Mouse (Mus musculus): ENCODE data around the gene Hmg20b. TPM values are rescaled to one million over a fixed set of nuclear protein-coding genes. Genes with fewer than 3 reads are reported as not detected.

The Hmg20b gene
- polyA plus RNA-seq, 1 experiment from 2014 or later, result 92.5 TPM

DNA sequence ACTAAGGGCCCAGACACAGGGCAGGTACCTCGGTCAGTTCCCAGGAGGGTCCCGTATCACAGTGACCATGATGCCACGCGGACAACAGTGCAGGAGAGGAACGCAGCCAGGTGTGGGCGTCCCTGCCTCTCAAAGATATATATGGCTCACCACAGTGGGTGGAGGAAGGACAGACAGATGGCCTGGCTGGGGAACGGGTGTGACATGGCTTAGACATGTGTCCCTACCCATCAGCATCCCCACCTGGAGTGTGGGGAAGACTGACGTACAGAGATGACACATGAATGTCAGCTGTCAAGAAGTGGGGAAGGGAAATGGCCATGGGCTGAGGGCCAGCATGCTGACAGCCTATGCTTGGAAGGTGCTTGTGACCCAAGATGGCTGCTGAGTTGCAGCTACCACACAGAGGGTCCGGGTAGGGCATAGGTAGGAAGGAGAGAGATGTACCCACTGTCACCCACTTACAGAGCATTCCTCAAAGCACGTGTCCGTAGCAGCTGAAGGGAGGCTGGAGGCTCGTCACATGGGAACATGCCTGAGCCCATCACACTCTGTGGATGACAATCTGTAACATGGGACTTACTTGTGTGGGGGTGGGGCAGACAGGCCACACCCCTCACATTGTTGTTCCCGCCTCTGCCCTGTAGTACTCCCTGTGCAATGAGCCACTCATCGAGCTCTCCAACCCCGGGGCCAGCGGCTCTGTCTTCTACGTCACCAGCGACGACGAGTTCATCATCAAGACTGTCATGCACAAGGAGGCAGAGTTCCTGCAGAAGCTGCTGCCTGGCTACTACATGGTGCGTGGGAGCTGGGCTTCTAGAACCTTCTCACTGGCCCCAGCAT is 43.2 kb downstream of the Hmg20b start:
- Histone ChIP-seq H3K4me2 (no peak overlapping the region), H3K4me3 (no peak overlapping the region), H3K4me1 (peaks cover 22% of the 10 kb centered on the region), H3K27me3 (no peaks in the 10 kb centered on the region), H3K27ac (no peak overlapping the region), H3K9me3 (no peaks in the 10 kb centered on the region), H3K36me3 (peaks cover 59% of the 10 kb centered on the region), H3K9ac (no peak overlapping the region)
- 91% methylated on average over 21 of the region's 21 CpGs for WGBS
- no peak for ATAC-seq (ENCODE audit: borderline replicate concordance, extremely low read depth, low FRiP score, low TSS enrichment)

DNA sequence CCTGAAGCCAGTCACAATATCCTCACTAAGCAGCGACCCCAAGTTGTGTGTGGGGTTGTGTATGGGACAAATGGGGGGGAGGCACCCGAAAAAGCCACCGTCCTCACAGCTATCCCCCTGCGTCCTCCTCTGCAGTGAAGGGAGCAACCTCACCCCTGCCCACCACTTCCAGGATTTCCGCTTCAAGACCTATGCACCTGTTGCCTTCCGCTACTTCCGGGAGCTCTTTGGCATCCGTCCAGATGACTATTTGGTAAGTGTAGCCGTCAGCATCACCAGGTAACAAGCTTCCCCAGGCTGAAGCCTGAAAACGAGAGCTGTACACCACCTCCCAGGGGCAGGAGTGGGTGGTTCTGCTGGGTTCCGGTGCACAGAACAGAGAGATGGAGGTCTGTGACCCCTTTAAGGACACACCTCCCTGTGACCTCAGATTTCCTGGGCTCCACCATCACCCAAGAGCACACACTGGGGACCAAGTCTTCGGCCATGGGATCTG is 44.1 kb downstream of the Hmg20b start:
- peaks cover 30% of the 10 kb centered on the region for H3K4me1 ChIP-seq
- no peak for ATAC-seq (ENCODE audit: borderline replicate concordance, extremely low read depth, low FRiP score, low TSS enrichment)
- no peak overlapping the region for H3K4me3 ChIP-seq
- H3K9ac ChIP-seq, result no peak overlapping the region
- H3K27ac ChIP-seq, result no peak overlapping the region
- H3K9me3 ChIP-seq, result no peaks in the 10 kb centered on the region
- peaks cover 51% of the 10 kb centered on the region for H3K36me3 ChIP-seq
- no peak overlapping the region for H3K4me2 ChIP-seq
- no peaks in the 10 kb centered on the region for H3K27me3 ChIP-seq
- WGBS, result 84% methylated on average over 12 of the region's 12 CpGs

DNA sequence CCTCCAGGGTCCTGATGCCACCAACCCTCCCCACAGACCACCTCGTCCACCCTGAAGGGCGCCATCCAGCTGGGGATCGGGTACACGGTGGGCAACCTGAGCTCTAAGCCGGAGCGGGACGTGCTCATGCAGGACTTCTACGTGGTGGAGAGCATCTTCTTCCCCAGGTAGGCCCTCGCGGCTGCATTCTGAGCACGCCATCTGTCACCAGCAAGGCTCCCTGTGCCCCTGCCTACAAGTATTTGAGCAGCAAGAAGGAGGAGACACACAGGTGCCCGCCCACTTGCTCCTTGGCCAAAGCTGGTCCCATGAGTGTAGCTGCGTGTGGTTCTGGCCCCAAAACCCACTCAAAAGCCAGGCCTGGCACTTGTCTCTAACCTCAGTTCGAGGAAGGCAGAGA is 44.6 kb downstream of the Hmg20b start:
- Histone ChIP-seq H3K9ac (no peak overlapping the region), H3K27me3 (no peaks in the 10 kb centered on the region), H3K4me2 (no peak overlapping the region), H3K36me3 (peaks cover 45% of the 10 kb centered on the region), H3K9me3 (no peaks in the 10 kb centered on the region), H3K4me1 (peaks cover 33% of the 10 kb centered on the region), H3K27ac (no peak overlapping the region), H3K4me3 (no peak overlapping the region)
- no peak for ATAC-seq (ENCODE audit: borderline replicate concordance, extremely low read depth, low FRiP score, low TSS enrichment)
- 91% methylated on average over 14 of the region's 14 CpGs for WGBS

DNA sequence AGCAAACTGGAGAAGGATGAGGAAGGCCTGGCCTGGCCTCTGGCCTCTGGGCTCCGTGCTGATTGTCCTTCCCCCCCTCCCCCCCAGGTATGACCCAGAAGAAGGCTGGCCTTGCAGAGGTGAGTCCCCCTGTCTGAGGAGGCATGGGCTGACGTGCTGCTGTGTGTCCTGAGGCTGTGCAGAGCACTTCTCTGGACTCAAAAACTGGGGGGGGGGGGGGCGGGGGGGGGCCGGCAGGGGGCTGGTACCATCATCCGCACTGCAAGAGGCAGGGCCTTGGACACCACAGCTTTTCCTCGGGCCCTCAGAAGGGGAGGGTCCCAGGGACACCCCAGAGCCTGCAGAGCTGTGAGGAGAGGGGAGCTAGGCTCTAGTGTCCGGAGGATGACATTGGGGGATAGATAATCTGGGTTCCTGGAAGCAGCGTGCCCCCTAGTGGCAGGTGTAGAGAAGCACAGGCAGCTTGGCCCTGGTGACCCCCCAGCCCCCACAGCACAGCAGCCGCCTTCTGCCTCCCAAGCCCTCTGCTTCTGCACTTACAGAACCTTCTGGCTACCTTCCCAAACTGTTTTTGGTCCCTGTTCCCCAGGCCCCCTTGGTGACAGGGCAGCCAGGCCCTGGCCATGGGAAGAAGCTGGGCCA is 45.6 kb downstream of the Hmg20b start:
- Histone ChIP-seq H3K4me3 (no peak overlapping the region), H3K36me3 (peaks cover 36% of the 10 kb centered on the region), H3K9ac (no peak overlapping the region), H3K4me1 (peaks cover 43% of the 10 kb centered on the region), H3K4me2 (no peak overlapping the region), H3K27me3 (no peaks in the 10 kb centered on the region), H3K9me3 (no peaks in the 10 kb centered on the region), H3K27ac (no peak overlapping the region)
- 18% methylated on average over 9 of the region's 9 CpGs for WGBS
- no peak for ATAC-seq (ENCODE audit: borderline replicate concordance, extremely low read depth, low FRiP score, low TSS enrichment)

DNA sequence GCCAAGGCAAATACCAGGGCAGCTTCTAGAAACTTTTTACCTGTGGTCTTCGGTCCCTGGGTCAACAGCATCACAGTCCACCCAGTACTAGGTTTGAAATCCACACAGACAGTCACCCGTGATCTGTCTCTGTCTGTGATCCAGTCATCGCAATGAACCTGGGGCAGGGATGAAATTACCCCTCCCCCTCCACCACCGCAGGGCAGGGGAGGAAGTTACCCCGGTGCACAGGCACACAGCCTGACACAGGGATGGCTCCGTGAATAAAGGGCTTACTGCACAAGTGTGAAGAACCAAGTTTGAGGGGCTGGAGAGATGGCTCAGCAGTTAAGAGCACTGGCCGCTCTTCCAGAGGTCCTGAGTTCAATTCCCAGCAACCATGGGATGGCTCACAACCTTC is 46.5 kb downstream of the Hmg20b start:
- Histone ChIP-seq H3K4me2 (no peak overlapping the region), H3K9ac (no peak overlapping the region), H3K36me3 (peaks cover 31% of the 10 kb centered on the region), H3K4me3 (no peak overlapping the region), H3K4me1 (peaks cover 50% of the 10 kb centered on the region), H3K27ac (no peak overlapping the region), H3K9me3 (no peaks in the 10 kb centered on the region), H3K27me3 (no peaks in the 10 kb centered on the region)
- ATAC-seq (ENCODE audit: borderline replicate concordance, extremely low read depth, low FRiP score, low TSS enrichment), result no peak
- 56% methylated on average over 7 of the region's 7 CpGs for WGBS

DNA sequence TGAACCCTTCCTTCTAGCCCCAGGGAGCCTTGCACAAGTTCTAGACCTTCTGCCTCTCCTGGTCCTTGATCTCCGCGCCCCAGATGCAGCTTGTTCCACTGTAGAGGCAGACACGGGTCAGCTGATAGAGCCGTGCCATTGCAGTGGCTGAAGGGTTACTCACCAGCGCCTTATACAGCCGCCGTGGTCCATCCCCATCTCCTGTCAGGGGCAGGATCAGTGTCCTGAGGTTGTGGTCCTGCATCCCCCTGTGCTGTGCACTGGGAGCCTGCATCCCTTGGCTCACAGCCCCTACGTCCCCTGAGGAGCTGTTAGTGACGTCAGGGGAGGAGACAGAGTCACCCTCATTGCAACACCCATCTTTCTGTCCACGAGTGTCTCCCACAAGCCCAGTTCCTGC is 47.0 kb downstream of the Hmg20b start:
- Histone ChIP-seq H3K4me2 (0 out of 2 replicates have a peak overlapping the region, but pooled peaks have one; percentile 15), H3K36me3 (peaks cover 26% of the 10 kb centered on the region), H3K27ac (peak overlapping the region; percentile 63; the same call in 1 of the 2 replicates), H3K4me1 (peaks cover 55% of the 10 kb centered on the region), H3K9ac (peak overlapping the region; percentile 11; the same call in 1 of the 2 replicates), H3K4me3 (no peak overlapping the region), H3K27me3 (no peaks in the 10 kb centered on the region), H3K9me3 (no peaks in the 10 kb centered on the region)
- ATAC-seq (ENCODE audit: borderline replicate concordance, extremely low read depth, low FRiP score, low TSS enrichment), result no peak
- WGBS, result 55% methylated on average over 10 of the region's 10 CpGs

DNA sequence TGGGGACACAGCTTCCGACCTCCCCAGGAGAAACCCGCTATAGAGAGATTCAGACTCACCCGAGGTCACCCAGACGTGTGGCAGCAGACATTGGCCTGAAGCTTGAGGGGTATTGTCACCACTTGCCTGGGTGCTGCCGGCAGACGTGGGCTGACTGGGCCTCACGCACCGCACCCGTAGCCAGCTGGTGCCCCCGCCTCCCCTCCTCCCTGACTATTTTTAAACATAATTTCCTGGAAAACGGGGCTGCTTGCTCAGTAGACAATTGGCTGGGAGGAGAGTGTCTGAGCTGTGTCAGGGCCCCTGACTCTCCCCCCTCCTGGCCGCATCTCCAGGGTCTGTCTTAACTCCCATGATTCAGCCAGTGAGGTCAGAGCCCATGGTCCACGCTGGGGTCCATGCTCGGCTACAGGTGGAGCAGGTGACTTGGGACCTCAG is 47.5 kb downstream of the Hmg20b start:
- peak overlapping the region; percentile 11; the same call in 1 of the 2 replicates for H3K9ac ChIP-seq
- H3K4me2 ChIP-seq, result peak overlapping the region; percentile 15; the same call in 1 of the 2 replicates
- no peak overlapping the region for H3K4me3 ChIP-seq
- peaks cover 22% of the 10 kb centered on the region for H3K36me3 ChIP-seq
- H3K4me1 ChIP-seq, result peaks cover 60% of the 10 kb centered on the region
- no peak for ATAC-seq (ENCODE audit: borderline replicate concordance, extremely low read depth, low FRiP score, low TSS enrichment)
- no peaks in the 10 kb centered on the region for H3K27me3 ChIP-seq
- WGBS, result 46% methylated on average over 14 of the region's 14 CpGs
- H3K9me3 ChIP-seq, result no peaks in the 10 kb centered on the region
- peak overlapping the region; percentile 63 for H3K27ac ChIP-seq

DNA sequence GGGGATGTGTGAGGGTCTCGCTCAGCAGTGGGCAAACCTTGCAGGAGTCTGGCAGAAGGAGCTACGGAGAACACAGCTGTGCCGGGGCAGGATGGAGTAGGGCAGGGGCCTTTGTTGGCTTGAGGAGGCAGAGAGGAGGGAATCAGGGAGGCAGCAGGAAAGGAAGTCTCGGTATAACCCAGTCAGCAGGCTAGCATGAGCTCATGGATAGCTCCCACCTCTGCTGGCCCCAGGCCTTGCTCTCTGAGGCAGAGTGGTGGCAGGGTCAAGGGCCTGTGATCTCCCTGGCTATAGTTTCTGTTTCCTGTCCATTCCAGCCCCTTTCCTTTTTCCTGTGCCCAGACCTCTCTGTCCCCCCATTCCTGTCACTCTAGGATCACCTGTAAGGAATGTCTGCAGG is 48.0 kb downstream of the Hmg20b start:
- Histone ChIP-seq H3K4me3 (no peak overlapping the region), H3K36me3 (peaks cover 16% of the 10 kb centered on the region), H3K27me3 (no peaks in the 10 kb centered on the region), H3K9ac (peak overlapping the region; percentile 22; the same call in 1 of the 2 replicates), H3K4me2 (peak overlapping the region; percentile 15; the same call in 1 of the 2 replicates), H3K27ac (peak overlapping the region; percentile 63), H3K4me1 (peaks cover 65% of the 10 kb centered on the region), H3K9me3 (no peaks in the 10 kb centered on the region)
- ATAC-seq (ENCODE audit: borderline replicate concordance, extremely low read depth, low FRiP score, low TSS enrichment), result no peak
- 62% methylated on average over 4 of the region's 4 CpGs for WGBS

DNA sequence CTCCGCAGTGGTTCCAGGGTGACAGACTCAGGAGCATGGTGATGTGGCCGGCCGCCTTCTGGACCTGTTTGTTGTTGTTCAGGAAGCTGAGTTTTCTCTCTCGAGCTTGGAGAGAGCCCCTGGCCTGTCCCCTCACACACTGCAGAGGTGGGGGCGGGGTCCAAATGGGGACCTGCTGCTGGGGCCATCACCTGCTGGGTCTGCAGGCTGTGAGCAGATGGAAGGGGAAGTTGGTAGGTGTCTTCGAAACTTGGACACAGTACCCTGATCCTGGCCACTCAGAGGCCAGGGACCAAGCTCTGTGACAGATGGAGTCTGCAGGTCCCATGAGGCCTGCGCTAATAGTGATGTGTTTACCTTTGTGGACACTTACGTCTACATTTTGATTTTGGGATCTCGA is 49.0 kb downstream of the Hmg20b start:
- no peak overlapping the region for H3K27ac ChIP-seq
- H3K27me3 ChIP-seq, result no peaks in the 10 kb centered on the region
- H3K4me3 ChIP-seq, result no peak overlapping the region
- no peaks in the 10 kb centered on the region for H3K9me3 ChIP-seq
- WGBS, result 74% methylated on average over 9 of the region's 9 CpGs
- ATAC-seq (ENCODE audit: borderline replicate concordance, extremely low read depth, low FRiP score, low TSS enrichment), result no peak
- peaks cover 7% of the 10 kb centered on the region; the same call in 1 of the 2 replicates for H3K36me3 ChIP-seq
- no peak overlapping the region for H3K4me2 ChIP-seq
- H3K4me1 ChIP-seq, result peaks cover 67% of the 10 kb centered on the region
- no peak overlapping the region for H3K9ac ChIP-seq

DNA sequence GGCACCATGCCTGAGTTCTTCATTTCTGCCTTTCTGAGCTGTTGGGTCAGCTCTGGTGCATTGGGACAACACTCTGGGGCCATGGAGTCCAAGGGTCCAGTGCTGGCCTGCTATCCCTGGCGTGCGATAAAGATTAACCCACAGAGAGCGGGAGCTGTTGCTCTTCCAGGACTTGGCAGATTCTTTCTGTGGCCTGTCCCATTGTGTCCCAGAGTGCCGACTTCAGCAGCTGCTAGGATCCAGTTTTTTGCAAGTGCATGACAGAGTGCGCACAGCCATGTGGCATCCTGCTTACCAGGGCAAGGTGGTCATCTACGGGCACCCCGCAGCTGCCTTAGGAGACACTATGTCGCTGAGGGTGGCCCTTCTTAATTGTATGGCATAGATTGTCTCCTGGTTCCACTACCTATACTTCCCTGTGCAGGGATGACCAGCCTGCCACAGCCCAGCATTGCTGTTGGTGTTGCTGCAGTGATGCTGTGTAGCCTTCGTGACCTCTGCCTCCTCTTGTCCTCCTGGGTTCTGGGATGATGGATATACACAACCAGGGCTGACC is 49.9 kb downstream of the Hmg20b start:
- Histone ChIP-seq H3K27ac (no peak overlapping the region; the same call in 1 of the 2 replicates), H3K4me1 (peaks cover 67% of the 10 kb centered on the region), H3K4me2 (no peak overlapping the region), H3K9ac (no peak overlapping the region), H3K9me3 (no peaks in the 10 kb centered on the region), H3K36me3 (no peaks in the 10 kb centered on the region; the same call in 1 of the 2 replicates), H3K4me3 (no peak overlapping the region), H3K27me3 (no peaks in the 10 kb centered on the region)
- ATAC-seq (ENCODE audit: borderline replicate concordance, extremely low read depth, low FRiP score, low TSS enrichment), result no peak
- 77% methylated on average over 9 of the region's 9 CpGs for WGBS

DNA sequence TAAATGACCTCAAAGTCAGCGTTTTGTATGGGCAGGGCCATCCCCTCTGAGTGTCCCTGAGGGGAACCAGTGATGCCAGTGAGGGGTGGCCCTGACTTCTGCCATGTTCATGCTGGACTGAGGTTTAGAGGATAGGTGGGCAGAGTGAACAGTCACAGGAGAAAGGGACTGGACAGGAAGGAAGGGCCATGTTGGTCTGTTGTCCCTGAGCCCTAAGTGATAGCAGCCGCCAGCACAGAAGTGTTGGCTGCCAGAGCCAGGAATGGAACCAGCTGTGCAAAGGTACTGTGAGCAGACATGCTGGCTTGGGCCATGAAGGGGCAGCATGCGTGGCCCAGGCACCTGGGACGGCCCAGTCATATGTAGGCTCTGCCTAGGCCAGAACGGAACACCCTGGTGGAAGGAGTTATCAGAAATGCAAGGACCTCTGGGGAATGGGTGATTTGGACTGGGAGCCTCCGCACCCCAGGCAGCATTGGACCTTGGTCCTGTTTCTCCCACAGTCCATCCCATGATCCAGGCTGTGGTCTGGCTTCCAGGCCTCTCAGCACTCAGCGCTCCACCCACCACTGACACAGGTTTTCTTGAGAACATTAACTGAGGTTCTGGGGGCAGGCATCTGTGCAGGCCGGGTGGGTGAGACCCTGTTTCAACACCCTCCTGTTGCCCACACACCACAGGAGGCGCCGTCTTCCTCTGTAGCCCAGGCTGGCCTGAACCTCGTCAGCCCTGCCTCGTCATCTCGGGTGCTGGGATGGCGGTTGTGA is 50.5 kb downstream of the Hmg20b start:
- Histone ChIP-seq H3K9me3 (no peaks in the 10 kb centered on the region), H3K4me2 (no peak overlapping the region), H3K9ac (no peak overlapping the region), H3K27me3 (no peaks in the 10 kb centered on the region), H3K36me3 (no peaks in the 10 kb centered on the region; the same call in 1 of the 2 replicates), H3K4me1 (peaks cover 69% of the 10 kb centered on the region), H3K4me3 (no peak overlapping the region), H3K27ac (no peak overlapping the region)
- 83% methylated on average over 14 of the region's 14 CpGs for WGBS
- ATAC-seq (ENCODE audit: borderline replicate concordance, extremely low read depth, low FRiP score, low TSS enrichment), result no peak

Data from lung, embryonic 15.5 days (tissue).